Mouse (Mus musculus): ENCODE measurements around the gene Lenep. TPM values are rescaled to one million over a fixed set of nuclear protein-coding genes. Genes with fewer than 3 reads are reported as not detected.
"Not testable (repeated sequence)": the region's sequence is repeated elsewhere in the genome, so short reads cannot be mapped to it uniquely, and the experiment has no call there.

Gene Lenep
- total RNA-seq (2021) = under 1 TPM in 1 of 2 experiments, not detected in 1; 0.25 TPM
- long read RNA-seq, experiment 1 = 0 reads
- long read RNA-seq, experiment 2 = 0 reads

GRCm38 (mm10) chr3:89402693-89403092, at the start of gene Lenep:
Lenep (minus strand) TSS chr3:89402793.
- DNase-seq = no peak
- intact Hi-C loops (cut with DNase I) = no loop called here

GRCm38 (mm10) chr3:89451916-89452315, 49.3 kb upstream of the Lenep start:
- no peak for DNase-seq
- intact Hi-C loops (cut with DNase I) = no loop called here

- peak; percentile 63 to 64 for DNase-seq
- intact Hi-C loops (cut with DNase I) = no loop called here
Measured at GRCm38 (mm10) chr3:89449541-89449940, 46.9 kb upstream of the Lenep start.

- intact Hi-C loops (cut with DNase I) = no loop called here
- DNase-seq = peak in 1 of 2 experiments; percentile 46
Measured at GRCm38 (mm10) chr3:89448720-89449537, 46.3 kb upstream of the Lenep start.

GRCm38 (mm10) chr3:89440691-89441090, 38.1 kb upstream of the Lenep start:
- intact Hi-C loops (cut with DNase I) = no loop called here
- DNase-seq = peak; percentile 59 to 64

GRCm38 (mm10) chr3:89437269-89437668, 34.7 kb upstream of the Lenep start:
- no peak for DNase-seq
- intact Hi-C loops (cut with DNase I) = loop anchor here (5.0 kb wide), 1 partner anchor 45 kb away; the partner anchor contains the start of gene Zbtb7b

- intact Hi-C loops (cut with DNase I) = loop anchor here (5.0 kb wide), 1 partner anchor 44 kb away; the partner anchor contains the start of gene Zbtb7b
- peak; percentile 57 to 63 for DNase-seq
Measured at GRCm38 (mm10) chr3:89436176-89437113, 33.9 kb upstream of the Lenep start, which contains the start of gene Pbxip1. Pbxip1 (plus strand) TSS chr3:89436706.

GRCm38 (mm10) chr3:89435041-89435440, 32.4 kb upstream of the Lenep start:
- intact Hi-C loops (cut with DNase I) = loop anchor here (5.0 kb wide), 1 partner anchor 43 kb away; the partner anchor contains the start of gene Zbtb7b
- DNase-seq = no peak

GRCm38 (mm10) chr3:89434532-89434931, 31.9 kb upstream of the Lenep start:
- intact Hi-C loops (cut with DNase I) = no loop called here
- no peak for DNase-seq

GRCm38 (mm10) chr3:89432606-89433005, 30.0 kb upstream of the Lenep start:
- DNase-seq = no peak
- intact Hi-C loops (cut with DNase I) = no loop called here

GRCm38 (mm10) chr3:89430171-89431159, 27.9 kb upstream of the Lenep start, which contains the start of gene Pygo2:
Pygo2 (plus strand) TSS chr3:89430214.
- DNase-seq = peak; percentile 88 to 96
- intact Hi-C loops (cut with DNase I) = no loop called here

GRCm38 (mm10) chr3:89429021-89429420, 26.4 kb upstream of the Lenep start:
- intact Hi-C loops (cut with DNase I); DNase-seq: not testable (repeated sequence)

- intact Hi-C loops (cut with DNase I) = no loop called here
- DNase-seq = no peak
Measured at GRCm38 (mm10) chr3:89425876-89426275, 23.3 kb upstream of the Lenep start.

GRCm38 (mm10) chr3:89425141-89425525, 22.5 kb upstream of the Lenep start:
- no peak for DNase-seq
- intact Hi-C loops (cut with DNase I) = no loop called here

- DNase-seq = no peak
- intact Hi-C loops (cut with DNase I) = no loop called here
Measured at GRCm38 (mm10) chr3:89424416-89425140, 22.0 kb upstream of the Lenep start.

GRCm38 (mm10) chr3:89422556-89423205, 20.1 kb upstream of the Lenep start:
- DNase-seq = no peak
- intact Hi-C loops (cut with DNase I) = no loop called here

- intact Hi-C loops (cut with DNase I) = no loop called here
- peak in 1 of 2 experiments; percentile 27 for DNase-seq
Measured at GRCm38 (mm10) chr3:89421810-89422473, 19.3 kb upstream of the Lenep start.
